Mouse (Mus musculus) forebrain, embryonic 13.5 days (tissue): ENCODE measurements around the gene Soga1. TPM values are rescaled to one million over a fixed set of nuclear protein-coding genes. Genes with fewer than 3 reads are reported as not detected.
A peak's percentile ranks its signal among the peaks of the same experiment; 100 is the strongest.

ENCODE experiments used
- ATAC-seq: fragments of 200-750 bp; cut with Nextera tagmentation; 2 replicates; pipeline ENCODE4 v1.8.0; 2017
- H3K27ac ChIP-seq: fragments of 300-500 bp; sonication (generic); 2 replicates; pipeline ENCODE4 v1.5.1; 2015; ENCODE audit warnings: inconsistent platforms, mild to moderate bottlenecking, moderate library complexity
- H3K27me3 ChIP-seq: fragments of 300-500 bp; sonication (generic); 2 replicates; pipeline ENCODE4 v1.6.1; 2015; ENCODE audit warnings: mild to moderate bottlenecking, inconsistent platforms
- H3K36me3 ChIP-seq: fragments of 300-500 bp; sonication (generic); 2 replicates; pipeline ENCODE4 v1.6.1; 2015; ENCODE audit warnings: mild to moderate bottlenecking, inconsistent platforms; ENCODE audit not compliant: poor library complexity, severe bottlenecking
- H3K4me1 ChIP-seq: fragments of 300-500 bp; sonication (generic); 2 replicates; pipeline ENCODE4 v1.6.1; 2015; ENCODE audit warnings: inconsistent platforms
- H3K4me2 ChIP-seq: fragments of 300-500 bp; sonication (generic); 2 replicates; pipeline ENCODE4 v1.6.1; 2015; ENCODE audit warnings: inconsistent platforms, mild to moderate bottlenecking, moderate library complexity
- H3K4me3 ChIP-seq: fragments of 300-500 bp; sonication (generic); 2 replicates; pipeline ENCODE4 v1.5.1; 2015; ENCODE audit warnings: mild to moderate bottlenecking, inconsistent platforms
- H3K9ac ChIP-seq: fragments of 300-500 bp; sonication (generic); 2 replicates; pipeline ENCODE4 v1.6.1; 2015; ENCODE audit warnings: mild to moderate bottlenecking, inconsistent platforms
- H3K9me3 ChIP-seq: fragments of 300-500 bp; sonication (generic); replicated peaks from 2 replicates; pipeline ENCODE4 v1.6.1; 2016; ENCODE audit warnings: inconsistent platforms
- WGBS: fragments of 180-500 bp; shearing (Covaris S2); methylation state at CpG from one replicate; pipeline ENCODE4 v1.1.7; 2015; 5-methylcytosine and 5-hydroxymethylcytosine counted together
- polyA plus RNA-seq: library from polyadenylated mRNA; unstranded; fragments of >200 nt; fragmentation: Nextera tagmentation; extraction: Ambion mirVana; gene quantifications from 2 replicates; pipeline ENCODE4 v1.2.1, GENCODE M21; 2015

Soga1 gene
- polyA plus RNA-seq, 1 experiment from 2014 or later, result 4.8 TPM

- Histone ChIP-seq H3K27ac (no peak overlapping the region), H3K4me1 (no peaks in the 10 kb centered on the region), H3K36me3 (peaks cover 100% of the 10 kb centered on the region), H3K4me3 (no peak overlapping the region), H3K9me3 (peaks cover 5% of the 10 kb centered on the region), H3K9ac (no peak overlapping the region), H3K27me3 (no peaks in the 10 kb centered on the region), H3K4me2 (no peak overlapping the region)
- 94% methylated on average over 16 of the region's 16 CpGs for WGBS
- no peak for ATAC-seq
Measured at GRCm38 (mm10) chr2:157021156-157021555, 57.9 kb downstream of the Soga1 start.

GRCm38 (mm10) chr2:157019228-157019627 lies 59.8 kb downstream of the Soga1 start:
- ATAC-seq, result no peak
- no peaks in the 10 kb centered on the region for H3K4me1 ChIP-seq
- H3K4me2 ChIP-seq, result no peak overlapping the region
- no peak overlapping the region for H3K27ac ChIP-seq
- no peaks in the 10 kb centered on the region for H3K9me3 ChIP-seq
- no peaks in the 10 kb centered on the region for H3K27me3 ChIP-seq
- WGBS, result 89% methylated on average over 4 of the region's 4 CpGs
- H3K4me3 ChIP-seq, result no peak overlapping the region
- H3K9ac ChIP-seq, result no peak overlapping the region
- H3K36me3 ChIP-seq, result peaks cover 100% of the 10 kb centered on the region

GRCm38 (mm10) chr2:157016529-157017270 lies 62.4 kb downstream of the Soga1 start:
- no peak for ATAC-seq
- Histone ChIP-seq H3K4me3 (no peak overlapping the region), H3K9me3 (no peaks in the 10 kb centered on the region), H3K27ac (no peak overlapping the region), H3K4me1 (no peaks in the 10 kb centered on the region), H3K4me2 (no peak overlapping the region), H3K27me3 (no peaks in the 10 kb centered on the region), H3K9ac (no peak overlapping the region), H3K36me3 (peaks cover 92% of the 10 kb centered on the region)
- 86% methylated on average over 18 of the region's 18 CpGs for WGBS

- Histone ChIP-seq H3K27ac (no peak overlapping the region), H3K4me1 (peaks cover 6% of the 10 kb centered on the region), H3K4me3 (no peak overlapping the region), H3K9ac (no peak overlapping the region), H3K36me3 (peaks cover 53% of the 10 kb centered on the region), H3K9me3 (no peaks in the 10 kb centered on the region), H3K4me2 (no peak overlapping the region), H3K27me3 (no peaks in the 10 kb centered on the region)
- no peak for ATAC-seq
- 91% methylated on average over 6 of the region's 6 CpGs for WGBS
Measured at GRCm38 (mm10) chr2:157012341-157012740, 66.7 kb downstream of the Soga1 start.

GRCm38 (mm10) chr2:157010634-157011310 lies 68.3 kb downstream of the Soga1 start:
- Histone ChIP-seq H3K4me1 (peaks cover 18% of the 10 kb centered on the region), H3K4me2 (no peak overlapping the region), H3K27ac (no peak overlapping the region), H3K36me3 (peaks cover 37% of the 10 kb centered on the region), H3K4me3 (no peak overlapping the region), H3K9ac (no peak overlapping the region), H3K9me3 (no peaks in the 10 kb centered on the region), H3K27me3 (no peaks in the 10 kb centered on the region)
- no peak for ATAC-seq
- 67% methylated on average over 11 of the region's 11 CpGs for WGBS

GRCm38 (mm10) chr2:157010121-157010520 lies 68.9 kb downstream of the Soga1 start:
- H3K9ac ChIP-seq, result no peak overlapping the region
- no peaks in the 10 kb centered on the region for H3K27me3 ChIP-seq
- no peak overlapping the region for H3K4me3 ChIP-seq
- H3K27ac ChIP-seq, result no peak overlapping the region
- ATAC-seq, result no peak
- no peaks in the 10 kb centered on the region for H3K9me3 ChIP-seq
- peaks cover 31% of the 10 kb centered on the region for H3K36me3 ChIP-seq
- peaks cover 21% of the 10 kb centered on the region for H3K4me1 ChIP-seq
- H3K4me2 ChIP-seq, result no peak overlapping the region

GRCm38 (mm10) chr2:157008509-157008908 lies 70.5 kb downstream of the Soga1 start:
- H3K27ac ChIP-seq, result no peak overlapping the region
- no peaks in the 10 kb centered on the region for H3K9me3 ChIP-seq
- H3K27me3 ChIP-seq, result no peaks in the 10 kb centered on the region
- no peak overlapping the region for H3K4me2 ChIP-seq
- no peak for ATAC-seq
- H3K4me1 ChIP-seq, result peaks cover 21% of the 10 kb centered on the region
- H3K9ac ChIP-seq, result no peak overlapping the region
- H3K36me3 ChIP-seq, result peaks cover 28% of the 10 kb centered on the region
- no peak overlapping the region for H3K4me3 ChIP-seq

GRCm38 (mm10) chr2:157007234-157007596 lies 71.8 kb downstream of the Soga1 start:
- no peak for ATAC-seq
- H3K27ac ChIP-seq, result peak overlapping the region; percentile 78
- 26% methylated on average over 5 of the region's 5 CpGs for WGBS

GRCm38 (mm10) chr2:157006511-157007233 lies 72.4 kb downstream of the Soga1 start, which contains the start of gene Dsn1:
Gene Dsn1, minus strand, starts transcription at chr2:157007154.
- peak within 1 kb of the TSS; percentile 88 for H3K4me2 ChIP-seq
- under 1% methylated on average over 54 of the region's 56 CpGs for WGBS

More at GRCm38 (mm10) chr2:157007234-157007596, 71.8 kb downstream of the Soga1 start:
- Histone ChIP-seq H3K4me3 (peak overlapping the region; percentile 66), H3K27me3 (no peaks in the 10 kb centered on the region), H3K4me1 (peaks cover 21% of the 10 kb centered on the region), H3K9me3 (no peaks in the 10 kb centered on the region), H3K9ac (peak overlapping the region; percentile 78), H3K4me2 (peak overlapping the region; percentile 88), H3K36me3 (peaks cover 27% of the 10 kb centered on the region)

GRCm38 (mm10) chr2:157002321-157002720 lies 76.7 kb downstream of the Soga1 start:
- Histone ChIP-seq H3K36me3 (peaks cover 55% of the 10 kb centered on the region), H3K4me2 (no peak overlapping the region), H3K9me3 (no peaks in the 10 kb centered on the region), H3K27me3 (no peaks in the 10 kb centered on the region), H3K4me1 (peaks cover 14% of the 10 kb centered on the region), H3K9ac (no peak overlapping the region; the same call in 1 of the 2 replicates), H3K27ac (no peak overlapping the region), H3K4me3 (no peak overlapping the region)
- no peak for ATAC-seq
- WGBS, result 94% methylated on average over 4 of the region's 4 CpGs

More at GRCm38 (mm10) chr2:157006511-157007233, 72.4 kb downstream of the Soga1 start, which contains the start of gene Dsn1:
- Histone ChIP-seq H3K27me3 (no peaks in the 10 kb centered on the region), H3K4me1 (peaks cover 21% of the 10 kb centered on the region), H3K36me3 (peaks cover 24% of the 10 kb centered on the region), H3K27ac (peak within 1 kb of the TSS; percentile 78), H3K4me3 (peak within 1 kb of the TSS; percentile 66), H3K9me3 (no peaks in the 10 kb centered on the region), H3K9ac (peak within 1 kb of the TSS; percentile 78)
- peak; percentile 85 for ATAC-seq

- H3K36me3 ChIP-seq, result peaks cover 73% of the 10 kb centered on the region
- no peak overlapping the region for H3K4me3 ChIP-seq
- H3K27ac ChIP-seq, result no peak overlapping the region
- no peak overlapping the region for H3K9ac ChIP-seq
- no peak for ATAC-seq
- no peak overlapping the region for H3K4me2 ChIP-seq
- H3K4me1 ChIP-seq, result no peaks in the 10 kb centered on the region
- H3K27me3 ChIP-seq, result no peaks in the 10 kb centered on the region
- no peaks in the 10 kb centered on the region for H3K9me3 ChIP-seq
- WGBS, result 91% methylated on average over 5 of the region's 5 CpGs
Measured at GRCm38 (mm10) chr2:156998263-156998662, 80.8 kb downstream of the Soga1 start.

GRCm38 (mm10) chr2:156996576-156996975 lies 82.5 kb downstream of the Soga1 start:
- WGBS, result 73% methylated on average over 6 of the region's 6 CpGs

More at GRCm38 (mm10) chr2:156996576-156996975, 82.5 kb downstream of the Soga1 start:
- peaks cover 67% of the 10 kb centered on the region for H3K36me3 ChIP-seq
- no peak overlapping the region for H3K9ac ChIP-seq
- H3K27me3 ChIP-seq, result no peaks in the 10 kb centered on the region
- no peaks in the 10 kb centered on the region for H3K9me3 ChIP-seq
- no peak overlapping the region for H3K4me2 ChIP-seq
- H3K27ac ChIP-seq, result no peak overlapping the region
- ATAC-seq, result no peak
- H3K4me1 ChIP-seq, result no peaks in the 10 kb centered on the region
- no peak overlapping the region for H3K4me3 ChIP-seq
